Mouse (Mus musculus) E14TG2a.4 (cell line): ENCODE results near the gene Cmip.
A peak's percentile ranks its signal among the peaks of the same experiment; 100 is the strongest.

Source experiments
- H3K27me3 ChIP-seq: 2 replicates; pipeline ENCODE4 v1.6.1; 2014; ENCODE audit warnings: low read length, control low read depth; ENCODE audit not compliant: insufficient read depth
- H3K36me3 ChIP-seq: 2 replicates; pipeline ENCODE4 v1.6.1; 2014; ENCODE audit warnings: low read length, control low read depth; ENCODE audit not compliant: insufficient read depth
- H3K4me1 ChIP-seq: replicated peaks from 2 replicates; pipeline ENCODE4 v1.6.1; 2014; ENCODE audit warnings: low read depth, low read length, control low read depth
- H3K4me3 ChIP-seq: replicated peaks from 2 replicates; pipeline ENCODE4 v1.5.1; 2014; ENCODE audit warnings: mild to moderate bottlenecking, low read length
- H3K9me3 ChIP-seq: 2 replicates; pipeline ENCODE4 v1.6.1; 2014; ENCODE audit warnings: low read length, control low read depth
- CTCF ChIP-seq: conservative IDR thresholded peaks from 2 replicates; pipeline ENCODE4 v1.5.1; 2014; ENCODE audit warnings: low read length
- NANOG ChIP-seq: IDR thresholded peaks from 2 replicates; pipeline ENCODE4 v1.6.1; 2014; ENCODE audit warnings: borderline replicate concordance, low read length, mixed read lengths
- POU5F1 ChIP-seq: IDR thresholded peaks from 2 replicates; pipeline ENCODE4 v1.6.1; 2014; ENCODE audit warnings: low read length, borderline replicate concordance

Gene Cmip

GRCm38 (mm10) chr8:117305405-117305804 lies 48.5 kb downstream of the Cmip start:
- Histone ChIP-seq H3K4me1 (peaks cover 81% of the 10 kb centered on the region), H3K36me3 (0 out of 2 replicates have a peak, but pooled peaks cover 1% of the 10 kb centered on the region), H3K9me3 (no peaks in the 10 kb centered on the region), H3K27me3 (no peaks in the 10 kb centered on the region), H3K4me3 (no peak overlapping the region)
- TF ChIP-seq CTCF (no peak), POU5F1 (no peak), NANOG (peak; percentile 62; the same call in 1 of the 2 replicates)

DNA sequence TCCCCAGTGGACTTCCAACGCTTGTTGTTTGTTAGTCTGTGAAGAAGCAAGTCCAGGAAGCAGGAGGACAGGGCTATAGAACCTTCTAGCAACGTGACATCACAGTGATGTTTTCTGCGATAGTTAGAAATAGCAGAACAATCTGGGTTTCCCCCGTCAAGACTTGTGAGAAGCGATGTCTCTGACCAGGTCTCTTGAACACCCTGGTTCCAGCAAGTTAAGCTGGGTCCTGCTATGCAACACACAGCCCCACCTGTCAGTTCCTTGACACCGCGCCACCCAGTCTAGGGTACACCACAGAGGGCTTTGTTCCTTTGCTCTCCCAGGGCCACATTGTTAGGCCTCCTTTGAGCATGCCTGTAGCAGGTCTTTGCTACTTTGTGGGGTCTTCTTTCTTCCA lies 49.9 kb downstream of the Cmip start:
- H3K27me3 ChIP-seq: no peaks in the 10 kb centered on the region
- H3K36me3 ChIP-seq: peaks cover 9% of the 10 kb centered on the region
- TF ChIP-seq NANOG: no peak
- no peak for TF ChIP-seq POU5F1
- no peak for TF ChIP-seq CTCF
- H3K9me3 ChIP-seq: no peaks in the 10 kb centered on the region
- H3K4me3 ChIP-seq: no peak overlapping the region
- H3K4me1 ChIP-seq: peaks cover 79% of the 10 kb centered on the region

DNA sequence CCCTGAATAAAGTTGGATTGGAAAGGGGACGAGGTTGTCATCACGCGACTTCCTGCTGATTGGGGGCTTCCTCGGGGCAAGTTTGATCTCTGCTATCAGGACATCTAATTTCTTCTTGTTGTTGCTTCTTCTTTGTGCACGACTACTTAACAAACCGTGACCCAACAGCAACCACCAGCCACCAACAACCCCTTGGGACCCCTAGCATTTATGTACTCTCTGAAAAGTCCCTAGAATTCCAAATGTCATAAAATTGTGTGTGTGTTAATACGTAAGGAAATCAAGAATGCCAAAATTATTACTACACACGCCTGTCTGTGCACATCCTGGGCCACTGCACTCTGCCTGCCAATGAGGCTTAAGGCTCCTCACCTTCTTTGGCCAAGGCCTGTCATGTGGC lies 50.4 kb downstream of the Cmip start:
- no peaks in the 10 kb centered on the region for H3K9me3 ChIP-seq
- TF ChIP-seq POU5F1: no peak
- no peaks in the 10 kb centered on the region for H3K27me3 ChIP-seq
- H3K4me3 ChIP-seq: no peak overlapping the region
- peaks cover 12% of the 10 kb centered on the region for H3K36me3 ChIP-seq
- H3K4me1 ChIP-seq: peaks cover 79% of the 10 kb centered on the region

DNA sequence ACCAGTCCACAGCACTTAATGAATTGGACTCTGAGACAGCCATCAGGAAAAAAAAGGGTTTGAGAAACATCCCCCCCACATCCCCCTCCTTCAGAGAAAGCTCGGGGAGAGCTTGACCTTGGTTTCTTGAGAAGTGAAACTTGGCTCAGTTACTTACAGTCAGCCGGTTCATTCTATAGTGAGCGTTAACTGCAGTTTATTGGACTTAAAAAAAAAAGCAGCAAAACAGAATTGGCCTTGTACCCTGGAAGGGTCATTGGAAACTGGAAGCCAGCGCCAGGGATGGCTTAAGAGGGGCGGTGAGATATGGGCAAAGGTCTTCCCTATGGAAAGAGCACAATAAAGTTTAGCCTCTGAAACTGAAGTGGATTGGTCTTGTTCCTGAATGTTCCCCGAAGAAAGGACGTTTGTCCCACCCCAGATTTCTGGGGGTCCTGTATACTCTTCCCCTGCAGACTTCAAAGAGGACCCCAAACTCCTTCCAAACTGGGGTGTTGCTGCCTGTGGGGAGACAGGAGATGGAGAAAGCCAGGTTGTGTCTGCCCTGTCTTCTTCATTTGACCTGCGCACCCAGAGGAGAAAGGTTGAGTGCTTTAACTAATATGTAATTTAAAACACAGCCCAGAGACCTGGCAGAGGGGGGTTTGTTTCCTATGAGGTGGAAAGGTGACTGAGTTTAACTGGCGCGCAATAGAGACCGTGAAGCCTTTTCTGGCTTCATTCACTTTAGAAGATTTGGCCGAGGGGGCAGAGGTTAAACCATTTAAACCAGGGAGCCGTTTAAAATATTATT lies 51.6 kb downstream of the Cmip start:
- TF ChIP-seq CTCF (no peak), NANOG (no peak), POU5F1 (no peak)
- Histone ChIP-seq H3K4me3 (no peak overlapping the region), H3K36me3 (peaks cover 12% of the 10 kb centered on the region), H3K27me3 (no peaks in the 10 kb centered on the region), H3K4me1 (peaks cover 70% of the 10 kb centered on the region), H3K9me3 (no peaks in the 10 kb centered on the region)

- TF ChIP-seq POU5F1: no peak
- no peak for TF ChIP-seq NANOG
- no peak for TF ChIP-seq CTCF
- no peaks in the 10 kb centered on the region for H3K27me3 ChIP-seq
- peaks cover 69% of the 10 kb centered on the region for H3K4me1 ChIP-seq
These were observed 52.9 kb downstream of the Cmip start for GRCm38 (mm10) chr8:117309653-117310274.

GRCm38 (mm10) chr8:117310961-117311561 lies 54.2 kb downstream of the Cmip start:
- no peaks in the 10 kb centered on the region for H3K27me3 ChIP-seq
- peaks cover 72% of the 10 kb centered on the region for H3K4me1 ChIP-seq
- peaks cover 17% of the 10 kb centered on the region for H3K36me3 ChIP-seq
- H3K9me3 ChIP-seq: no peaks in the 10 kb centered on the region
- no peak for TF ChIP-seq POU5F1
- TF ChIP-seq NANOG: no peak
- TF ChIP-seq CTCF: no peak
- H3K4me3 ChIP-seq: no peak overlapping the region

More at GRCm38 (mm10) chr8:117309653-117310274, 52.9 kb downstream of the Cmip start:
- Histone ChIP-seq H3K4me3 (no peak overlapping the region), H3K9me3 (no peaks in the 10 kb centered on the region), H3K36me3 (peaks cover 12% of the 10 kb centered on the region)

- TF ChIP-seq CTCF: no peak
- TF ChIP-seq NANOG: no peak
- no peak for TF ChIP-seq POU5F1
- Histone ChIP-seq H3K9me3 (no peaks in the 10 kb centered on the region), H3K4me1 (peaks cover 55% of the 10 kb centered on the region), H3K27me3 (no peaks in the 10 kb centered on the region), H3K4me3 (no peak overlapping the region; the same call in 1 of the 2 replicates), H3K36me3 (peaks cover 31% of the 10 kb centered on the region)
These were observed 57.6 kb downstream of the Cmip start for GRCm38 (mm10) chr8:117314308-117314953.

GRCm38 (mm10) chr8:117315727-117316126 lies 58.9 kb downstream of the Cmip start:
- TF ChIP-seq NANOG: no peak
- no peak for TF ChIP-seq CTCF
- no peak for TF ChIP-seq POU5F1
- Histone ChIP-seq H3K27me3 (no peaks in the 10 kb centered on the region), H3K9me3 (no peaks in the 10 kb centered on the region)

More at GRCm38 (mm10) chr8:117315727-117316126, 58.9 kb downstream of the Cmip start:
- Histone ChIP-seq H3K4me1 (peaks cover 49% of the 10 kb centered on the region), H3K4me3 (no peak overlapping the region), H3K36me3 (peaks cover 43% of the 10 kb centered on the region)
